Mouse (Mus musculus) embryonic fibroblast, embryonic 13.5 days (primary cell): ENCODE results near the gene Rpl32.

Experiments used
- CTCF ChIP-seq: IDR thresholded peaks from 2 replicates; pipeline ENCODE4 v1.5.1; 2011; ENCODE audit warnings: mild to moderate bottlenecking, control low read depth, low read length, moderate library complexity, borderline replicate concordance; ENCODE audit not compliant: insufficient read depth
- POLR2A ChIP-seq: IDR thresholded peaks from 2 replicates; pipeline ENCODE4 v1.6.1; 2011; ENCODE audit warnings: low read depth, mild to moderate bottlenecking, control low read depth, low read length, moderate library complexity

- TF ChIP-seq CTCF = no peak
- no peak for TF ChIP-seq POLR2A
Measured at GRCm38 (mm10) chr6:115856361-115856745, 47.8 kb upstream of the Rpl32 start.
